Mouse (Mus musculus) brown adipose tissue, adult 24 weeks (tissue): ENCODE results near the gene Srm. TPM values are rescaled to one million over a fixed set of nuclear protein-coding genes. Genes with fewer than 3 reads are reported as not detected.
A peak's percentile ranks its signal among the peaks of the same experiment; 100 is the strongest.

Source experiments
- H3K27ac ChIP-seq: fragments of 200-500 bp; replicated peaks from 2 replicates; pipeline ENCODE4 v1.5.1; 2012; ENCODE audit warnings: low read depth, mild to moderate bottlenecking, low read length
- H3K4me1 ChIP-seq: fragments of 200-500 bp; 2 replicates; pipeline ENCODE4 v1.6.1; 2012; ENCODE audit warnings: low read length, mixed read lengths; ENCODE audit not compliant: control insufficient read depth, insufficient read depth, insufficient read length
- H3K4me3 ChIP-seq: fragments of 200-500 bp; 2 replicates; pipeline ENCODE4 v1.5.1; 2012; ENCODE audit warnings: low read depth, mild to moderate bottlenecking, low read length, moderate library complexity; ENCODE audit not compliant: insufficient read depth
- polyA plus RNA-seq: library from polyadenylated mRNA; stranded (reverse); fragments of >200 nt; gene quantifications from 2 replicates; pipeline ENCODE4 v1.2.4, GENCODE M21; 2012; ENCODE audit not compliant: missing spikeins, insufficient read depth, insufficient read length

The Srm gene
- polyA plus RNA-seq, 1 experiment: 21.4 TPM

DNA sequence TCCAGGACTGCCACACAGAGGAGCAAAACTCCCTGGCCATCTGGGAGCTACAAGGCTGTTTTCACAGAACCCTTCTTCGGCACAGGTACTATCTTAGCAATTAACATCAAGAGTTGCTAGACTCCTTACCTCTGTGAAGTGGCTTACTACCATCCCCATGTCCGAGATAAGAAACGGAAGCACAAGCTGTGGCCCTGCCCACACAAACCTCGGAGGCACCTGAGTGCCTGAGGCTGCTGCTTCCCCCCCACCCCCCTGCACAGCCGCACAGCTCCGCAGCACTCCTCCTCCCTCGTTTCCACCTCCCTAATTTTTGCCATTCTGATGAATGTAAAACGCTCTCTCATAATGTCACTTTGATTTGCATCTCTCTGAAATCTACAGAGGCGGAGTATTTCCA lies 47.0 kb downstream of the Srm start:
- no peak overlapping the region for H3K4me3 ChIP-seq
- no peak overlapping the region for H3K27ac ChIP-seq
- H3K4me1 ChIP-seq: no peaks in the 10 kb centered on the region

- H3K4me3 ChIP-seq: no peak overlapping the region
- no peaks in the 10 kb centered on the region for H3K4me1 ChIP-seq
- no peak overlapping the region for H3K27ac ChIP-seq
These were observed 48.2 kb downstream of the Srm start for GRCm38 (mm10) chr4:148639455-148639854.

- no peak overlapping the region for H3K4me3 ChIP-seq
- H3K4me1 ChIP-seq: no peaks in the 10 kb centered on the region
- H3K27ac ChIP-seq: no peak overlapping the region
These were observed 49.8 kb downstream of the Srm start for GRCm38 (mm10) chr4:148641121-148641520.

GRCm38 (mm10) chr4:148643291-148644156 lies 52.2 kb downstream of the Srm start, which contains the start of gene Gm572:
Gene Gm572 (plus strand): TSS chr4:148643317.
- Histone ChIP-seq H3K27ac (no peak within 1 kb of the TSS), H3K4me1 (no peaks in the 10 kb centered on the region), H3K4me3 (peak within 1 kb of the TSS; percentile 36; the same call in 1 of the 2 replicates)

- Histone ChIP-seq H3K4me3 (peak overlapping the region; percentile 36; the same call in 1 of the 2 replicates), H3K4me1 (no peaks in the 10 kb centered on the region), H3K27ac (no peak overlapping the region)
These were observed 52.8 kb downstream of the Srm start for GRCm38 (mm10) chr4:148644157-148644511.

Other genes starting within 250 kb of the Srm start
- gene Ubiad1, start 146.7 kb upstream of the Srm start, polyA plus RNA-seq: 12.7 and 17.7 TPM in 2 replicates
- 52.3 and 55.2 TPM in 2 replicates for gene Mtor, start 142.9 kb upstream of the Srm start, polyA plus RNA-seq
- gene Angptl7, start 91.0 kb upstream of the Srm start, polyA plus RNA-seq: not detected in 2 replicates
- gene Exosc10, start 33.1 kb upstream of the Srm start, polyA plus RNA-seq: 18.8 and 32.4 TPM in 2 replicates
- not detected in 2 replicates for gene Masp2, start 11.1 kb downstream of the Srm start, polyA plus RNA-seq
- gene Tardbp, start 35.5 kb downstream of the Srm start, polyA plus RNA-seq: 132 and 193 TPM in 2 replicates
- gene Gm572, start 51.8 kb downstream of the Srm start, polyA plus RNA-seq: not detected in 2 replicates
- gene Casz1, start 212.9 kb downstream of the Srm start, polyA plus RNA-seq: 1.3 and 1.4 TPM in 2 replicates